Mouse (Mus musculus) lung, embryonic 14.5 days (tissue): ENCODE results near the gene Col18a1. TPM values are rescaled to one million over a fixed set of nuclear protein-coding genes. Genes with fewer than 3 reads are reported as not detected.
A peak's percentile ranks its signal among the peaks of the same experiment; 100 is the strongest.

ENCODE experiments used
- ATAC-seq: fragments of 200-750 bp; cut with Nextera tagmentation; 2 replicates; pipeline ENCODE4 v1.8.0; 2017; ENCODE audit warnings: mild to moderate bottlenecking, moderate TSS enrichment, moderate library complexity; ENCODE audit not compliant: insufficient read depth
- DNase-seq: peaks from one replicate; pipeline ENCODE4 v3.0.0-alpha.2; 2015
- H3K27ac ChIP-seq: fragments of 300-500 bp; sonication (generic); 2 replicates; pipeline ENCODE4 v1.5.1; 2014; ENCODE audit warnings: low read depth, mild to moderate bottlenecking, moderate library complexity
- H3K27me3 ChIP-seq: fragments of 300-500 bp; sonication (generic); 2 replicates; pipeline ENCODE4 v1.6.1; 2014; ENCODE audit warnings: low read length, control low read depth; ENCODE audit not compliant: insufficient read depth
- H3K36me3 ChIP-seq: fragments of 300-500 bp; sonication (generic); 2 replicates; pipeline ENCODE4 v1.6.1; 2014; ENCODE audit warnings: control low read depth; ENCODE audit not compliant: insufficient read depth
- H3K4me1 ChIP-seq: fragments of 300-500 bp; sonication (generic); 2 replicates; pipeline ENCODE4 v1.6.1; 2014; ENCODE audit warnings: antibody characterized with exemption, control low read depth; ENCODE audit not compliant: insufficient read depth
- H3K4me2 ChIP-seq: fragments of 300-500 bp; sonication (generic); 2 replicates; pipeline ENCODE4 v1.6.1; 2014; ENCODE audit warnings: mild to moderate bottlenecking
- H3K4me3 ChIP-seq: fragments of 300-500 bp; sonication (generic); 2 replicates; pipeline ENCODE4 v1.5.1; 2014; ENCODE audit warnings: low read depth, low read length
- H3K9ac ChIP-seq: fragments of 300-500 bp; sonication (generic); 2 replicates; pipeline ENCODE4 v1.6.1; 2014
- H3K9me3 ChIP-seq: fragments of 300-500 bp; sonication (generic); 2 replicates; pipeline ENCODE4 v1.6.1; 2016; ENCODE audit warnings: low read depth, low read length, control low read depth
- CTCF ChIP-seq: IDR thresholded peaks from 2 replicates; pipeline ENCODE4 v1.5.1; 2016; ENCODE audit warnings: antibody characterized with exemption, low read depth
- WGBS: fragments of 180-500 bp; shearing (Covaris S2); extraction: QIAGEN DNeasy Blood & Tissue Kit; methylation state at CpG from one replicate; pipeline ENCODE4 v1.1.7; 2014; 5-methylcytosine and 5-hydroxymethylcytosine counted together
- polyA plus RNA-seq: library from polyadenylated mRNA; unstranded; fragments of >200 nt; fragmentation: Nextera tagmentation; extraction: Ambion mirVana; gene quantifications from 2 replicates; pipeline ENCODE4 v1.2.1, GENCODE M21; 2014

Col18a1 gene
- polyA plus RNA-seq, 1 experiment from 2014 or later = 217 TPM

GRCm38 (mm10) chr10:77007433-77008108 is 158.8 kb downstream of the Col18a1 start:
- no peak overlapping the region for H3K9ac ChIP-seq
- DNase-seq (peak; percentile 32), ATAC-seq (no peak)
- no peak overlapping the region for H3K27ac ChIP-seq
- H3K4me1 ChIP-seq = peaks cover 8% of the 10 kb centered on the region; the same call in 1 of the 2 replicates
- no peak for TF ChIP-seq CTCF
- no peak overlapping the region for H3K4me3 ChIP-seq
- H3K27me3 ChIP-seq = no peaks in the 10 kb centered on the region
- WGBS = 38% methylated on average over 8 of the region's 8 CpGs
- no peak overlapping the region for H3K4me2 ChIP-seq
- H3K9me3 ChIP-seq = no peaks in the 10 kb centered on the region
- no peaks in the 10 kb centered on the region for H3K36me3 ChIP-seq

GRCm38 (mm10) chr10:77004936-77005335 is 161.4 kb downstream of the Col18a1 start:
- TF ChIP-seq CTCF = no peak
- Histone ChIP-seq H3K9me3 (no peaks in the 10 kb centered on the region), H3K36me3 (no peaks in the 10 kb centered on the region), H3K4me2 (no peak overlapping the region), H3K27me3 (no peaks in the 10 kb centered on the region), H3K4me1 (peaks cover 8% of the 10 kb centered on the region; the same call in 1 of the 2 replicates), H3K27ac (no peak overlapping the region), H3K4me3 (no peak overlapping the region), H3K9ac (no peak overlapping the region)
- DNase-seq = no peak
- ATAC-seq = no peak
- WGBS = 20% methylated on average over 7 of the region's 7 CpGs

Other genes with a start within 250 kb of the Col18a1 start
- 15.9 and 16.1 TPM in 2 replicates for gene Pcbp3, start 204.7 kb downstream of the Col18a1 start, polyA plus RNA-seq
- gene Slc19a1, start 134.3 kb downstream of the Col18a1 start, polyA plus RNA-seq = 26.5 and 31.0 TPM in 2 replicates
- 128 and 135 TPM in 2 replicates for gene Pofut2, start 92.7 kb upstream of the Col18a1 start, polyA plus RNA-seq